Mouse (Mus musculus): Measurements from ENCODE around the gene Gm9758. TPM values are rescaled to one million over a fixed set of nuclear protein-coding genes. Genes with fewer than 3 reads are reported as not detected.

The Gm9758 gene
- total RNA-seq, 2 experiments from 2014 or later, result not detected

Other genes starting within 250 kb of the Gm9758 start
- gene Speer4e, start 23.5 kb upstream of the Gm9758 start, total RNA-seq (2021), result not detected
- gene Gm10354, start 64.0 kb upstream of the Gm9758 start, total RNA-seq (2021), result not detected
- not detected for gene Gm17019, start 118.1 kb upstream of the Gm9758 start, total RNA-seq (2021)